Mouse (Mus musculus): Measurements from ENCODE around the gene Ppp4r2. TPM values are rescaled to one million over a fixed set of nuclear protein-coding genes. Genes with fewer than 3 reads are reported as not detected.
"Not testable (repeated sequence)": the region's sequence is repeated elsewhere in the genome, so short reads cannot be mapped to it uniquely, and the experiment has no call there.

Ppp4r2 gene
- polyA plus RNA-seq, 1 experiment, result 82.8 TPM

GRCm38 (mm10) chr6:100850671-100851081 lies 17.3 kb downstream of the Ppp4r2 start:
- Histone ChIP-seq H3K4me1 (ENCODE audit: control insufficient read depth, insufficient read depth, insufficient read length, low read length) (peaks cover 4% of the 10 kb centered on the region; the same call in 1 of the 2 replicates), H3K27ac (replicated peaks; ENCODE audit: low read depth, low read length) (no peak overlapping the region), H3K4me3 (ENCODE audit: insufficient read depth, low read depth, low read length) (no peak overlapping the region)

DNA sequence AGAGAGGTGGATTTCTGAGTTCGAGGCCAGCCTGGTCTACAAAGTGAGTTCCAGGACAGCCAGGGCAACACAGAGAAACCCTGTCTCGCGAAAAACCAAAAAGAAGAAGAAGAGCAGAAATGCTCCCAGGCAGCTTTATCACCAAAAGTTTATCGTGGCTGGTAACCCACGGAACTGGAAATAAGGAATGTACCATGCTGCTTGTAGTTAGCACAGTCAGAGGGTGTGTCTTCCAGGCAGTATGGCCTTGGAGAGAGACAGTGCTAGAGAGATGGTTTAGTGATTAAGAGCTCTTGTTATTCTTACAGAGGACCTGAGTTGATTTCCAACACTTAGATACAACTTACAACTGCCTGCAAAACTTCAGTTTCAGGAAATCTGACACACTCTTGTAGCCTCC lies 17.7 kb downstream of the Ppp4r2 start:
- Histone ChIP-seq H3K4me1 (ENCODE audit: control insufficient read depth, insufficient read depth, insufficient read length, low read length) (peaks cover 4% of the 10 kb centered on the region; the same call in 1 of the 2 replicates), H3K27ac (replicated peaks; ENCODE audit: low read depth, low read length) (no peak overlapping the region), H3K4me3 (ENCODE audit: insufficient read depth, low read depth, low read length) (no peak overlapping the region)

DNA sequence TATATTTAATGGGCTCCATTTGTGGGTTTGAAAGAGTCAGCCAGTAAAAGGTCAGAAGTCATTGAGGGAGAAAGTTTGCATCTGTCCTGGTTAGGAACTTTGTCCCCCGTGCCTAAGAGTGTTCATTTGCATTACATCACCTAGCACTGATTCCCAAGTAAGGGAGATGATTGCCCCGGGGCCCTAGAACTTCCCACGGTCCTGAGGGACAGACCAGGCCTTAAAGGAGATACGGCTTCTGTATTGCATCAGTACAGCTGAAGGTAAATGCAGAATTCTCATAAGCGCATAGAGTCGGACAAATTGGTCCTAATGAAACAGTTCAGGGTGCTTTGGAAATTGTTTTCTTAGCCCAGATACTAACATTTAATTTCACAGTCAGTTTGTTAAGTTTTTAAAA lies 31.9 kb downstream of the Ppp4r2 start:
- Histone ChIP-seq H3K4me3 (ENCODE audit: insufficient read depth, low read depth, low read length) (no peak overlapping the region), H3K27ac (replicated peaks; ENCODE audit: low read depth, low read length) (no peak overlapping the region), H3K4me1 (ENCODE audit: control insufficient read depth, insufficient read depth, insufficient read length, low read length) (no peaks in the 10 kb centered on the region)

GRCm38 (mm10) chr6:100865788-100866187 lies 32.4 kb downstream of the Ppp4r2 start:
- not testable (repeated sequence) for H3K4me3 ChIP-seq (ENCODE audit: insufficient read depth, low read depth, low read length); H3K4me1 ChIP-seq (ENCODE audit: control insufficient read depth, insufficient read depth, insufficient read length, low read length); H3K27ac ChIP-seq (replicated peaks; ENCODE audit: low read depth, low read length)

DNA sequence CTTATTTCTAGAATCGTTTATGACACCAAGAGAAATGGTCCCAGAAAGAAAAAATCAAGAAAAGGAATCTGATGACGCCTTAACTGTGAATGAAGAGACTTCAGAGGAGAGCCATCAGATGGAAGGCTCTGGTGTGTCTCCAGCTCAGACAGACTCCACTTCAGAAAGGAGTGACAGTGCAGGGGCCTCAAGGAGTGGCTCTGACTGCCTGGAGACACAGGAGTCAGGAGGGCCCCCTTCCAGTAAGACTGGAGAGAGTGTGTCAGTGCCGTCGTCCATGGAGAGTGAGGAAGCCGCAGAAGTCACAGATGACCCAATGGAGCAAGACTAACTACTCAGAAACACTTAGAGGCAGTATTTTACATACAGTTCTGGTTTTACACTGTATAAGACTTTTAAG lies 32.8 kb downstream of the Ppp4r2 start:
- not testable (repeated sequence) for H3K27ac ChIP-seq (replicated peaks; ENCODE audit: low read depth, low read length); H3K4me1 ChIP-seq (ENCODE audit: control insufficient read depth, insufficient read depth, insufficient read length, low read length); H3K4me3 ChIP-seq (ENCODE audit: insufficient read depth, low read depth, low read length)

DNA sequence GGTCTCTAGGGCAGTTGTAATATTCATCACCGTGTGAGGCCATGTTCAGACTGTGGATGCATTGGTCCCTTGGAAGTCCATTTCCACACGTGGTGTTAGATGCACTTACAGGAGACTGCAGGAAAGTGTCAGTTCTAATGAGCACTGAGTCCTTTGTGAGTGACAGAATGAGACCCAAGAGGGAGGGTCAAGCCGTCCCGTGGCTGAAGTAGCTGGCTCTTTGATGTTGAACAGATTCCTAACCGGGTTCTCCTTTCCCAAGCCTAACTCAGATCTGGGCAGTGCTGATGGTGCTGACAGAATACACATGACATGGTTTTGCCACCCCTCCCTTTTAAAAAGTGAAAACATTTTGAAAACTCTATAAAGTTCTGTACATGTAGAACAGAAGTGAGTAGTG lies 35.4 kb downstream of the Ppp4r2 start:
- H3K27ac ChIP-seq (replicated peaks; ENCODE audit: low read depth, low read length), result no peak overlapping the region
- H3K4me3 ChIP-seq (ENCODE audit: insufficient read depth, low read depth, low read length), result no peak overlapping the region
- H3K4me1 ChIP-seq (ENCODE audit: control insufficient read depth, insufficient read depth, insufficient read length, low read length), result no peaks in the 10 kb centered on the region

DNA sequence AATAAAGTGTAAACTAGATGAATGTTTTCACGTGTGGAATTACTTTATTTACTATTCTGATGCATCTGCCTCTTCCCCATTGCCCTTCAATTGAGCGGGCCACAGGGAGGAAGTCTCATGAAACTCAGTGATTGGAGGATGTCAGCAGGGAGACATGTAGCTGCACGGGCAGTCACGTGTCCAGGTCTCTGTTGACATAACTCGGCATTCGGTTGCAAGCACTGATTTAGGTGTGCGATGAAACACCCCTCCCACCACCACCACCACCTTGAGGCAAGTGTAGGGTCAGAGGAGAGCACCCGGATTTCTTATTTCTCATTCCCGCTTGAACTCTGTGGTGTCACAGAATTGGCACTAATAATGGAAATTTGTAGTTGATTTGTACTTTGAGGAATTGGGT lies 36.5 kb downstream of the Ppp4r2 start:
- Histone ChIP-seq H3K27ac (replicated peaks; ENCODE audit: low read depth, low read length) (no peak overlapping the region), H3K4me1 (ENCODE audit: control insufficient read depth, insufficient read depth, insufficient read length, low read length) (no peaks in the 10 kb centered on the region), H3K4me3 (ENCODE audit: insufficient read depth, low read depth, low read length) (no peak overlapping the region)

- no peaks in the 10 kb centered on the region for H3K4me1 ChIP-seq (ENCODE audit: control insufficient read depth, insufficient read depth, insufficient read length, low read length)
- no peak overlapping the region for H3K4me3 ChIP-seq (ENCODE audit: insufficient read depth, low read depth, low read length)
- H3K27ac ChIP-seq (replicated peaks; ENCODE audit: low read depth, low read length), result no peak overlapping the region
Measured at GRCm38 (mm10) chr6:100873191-100873590, 39.8 kb downstream of the Ppp4r2 start.

- H3K27ac ChIP-seq (replicated peaks; ENCODE audit: low read depth, low read length), result no peak overlapping the region
- no peak overlapping the region for H3K4me3 ChIP-seq (ENCODE audit: insufficient read depth, low read depth, low read length)
- no peaks in the 10 kb centered on the region for H3K4me1 ChIP-seq (ENCODE audit: control insufficient read depth, insufficient read depth, insufficient read length, low read length)
Measured at GRCm38 (mm10) chr6:100875862-100876623, 42.6 kb downstream of the Ppp4r2 start.

- Histone ChIP-seq H3K4me3 (ENCODE audit: insufficient read depth, low read depth, low read length) (no peak overlapping the region), H3K4me1 (ENCODE audit: control insufficient read depth, insufficient read depth, insufficient read length, low read length) (no peaks in the 10 kb centered on the region), H3K27ac (replicated peaks; ENCODE audit: low read depth, low read length) (no peak overlapping the region)
Measured at GRCm38 (mm10) chr6:100876624-100877017, 43.2 kb downstream of the Ppp4r2 start.

GRCm38 (mm10) chr6:100878546-100878945 lies 45.1 kb downstream of the Ppp4r2 start:
- H3K4me1 ChIP-seq (ENCODE audit: control insufficient read depth, insufficient read depth, insufficient read length, low read length), result no peaks in the 10 kb centered on the region

DNA sequence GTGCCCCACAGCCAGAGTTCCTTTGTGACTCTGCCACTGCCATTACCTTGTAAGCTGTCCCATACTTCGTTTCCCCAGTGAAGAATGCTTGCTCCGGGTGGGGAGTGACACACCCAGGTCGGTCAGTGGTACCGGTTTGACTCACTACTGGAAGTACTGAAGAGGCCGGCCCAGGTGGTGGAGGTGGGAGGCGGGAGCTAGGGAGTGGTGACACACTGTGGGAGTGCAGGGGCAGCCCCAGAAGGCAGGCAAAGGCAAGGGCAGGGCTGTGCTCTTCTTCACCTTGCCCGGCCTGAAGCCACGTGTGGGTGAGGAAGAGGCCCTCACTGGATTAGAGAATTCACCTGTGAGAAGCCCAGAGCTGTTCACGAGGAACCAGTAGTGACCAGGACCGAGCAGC lies 46.2 kb downstream of the Ppp4r2 start:
- Histone ChIP-seq H3K4me3 (ENCODE audit: insufficient read depth, low read depth, low read length) (no peak overlapping the region), H3K4me1 (ENCODE audit: control insufficient read depth, insufficient read depth, insufficient read length, low read length) (no peaks in the 10 kb centered on the region), H3K27ac (replicated peaks; ENCODE audit: low read depth, low read length) (no peak overlapping the region)

More at GRCm38 (mm10) chr6:100878546-100878945, 45.1 kb downstream of the Ppp4r2 start:
- Histone ChIP-seq H3K27ac (replicated peaks; ENCODE audit: low read depth, low read length) (no peak overlapping the region), H3K4me3 (ENCODE audit: insufficient read depth, low read depth, low read length) (no peak overlapping the region)

DNA sequence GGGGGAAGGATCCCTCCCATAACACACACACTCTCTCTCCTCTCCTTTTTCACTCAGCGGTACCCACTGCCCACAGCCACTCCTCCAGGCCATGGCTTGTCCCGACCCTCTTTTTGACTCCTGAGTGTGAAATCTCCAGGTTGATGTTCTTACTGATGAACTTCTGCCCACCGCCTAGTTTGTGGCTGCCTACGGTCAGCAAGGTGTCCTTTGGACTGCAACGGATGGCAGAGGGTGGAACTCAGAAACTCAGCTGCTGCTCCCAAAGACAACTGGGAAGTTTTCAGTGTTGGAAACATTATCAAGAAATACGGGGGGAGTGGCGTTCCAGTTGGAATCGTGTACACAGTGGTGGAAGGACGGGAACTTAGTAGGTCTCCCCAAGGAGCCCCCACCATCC lies 48.2 kb downstream of the Ppp4r2 start:
- no peak overlapping the region for H3K27ac ChIP-seq (replicated peaks; ENCODE audit: low read depth, low read length)
- H3K4me1 ChIP-seq (ENCODE audit: control insufficient read depth, insufficient read depth, insufficient read length, low read length), result no peaks in the 10 kb centered on the region
- no peak overlapping the region for H3K4me3 ChIP-seq (ENCODE audit: insufficient read depth, low read depth, low read length)

DNA sequence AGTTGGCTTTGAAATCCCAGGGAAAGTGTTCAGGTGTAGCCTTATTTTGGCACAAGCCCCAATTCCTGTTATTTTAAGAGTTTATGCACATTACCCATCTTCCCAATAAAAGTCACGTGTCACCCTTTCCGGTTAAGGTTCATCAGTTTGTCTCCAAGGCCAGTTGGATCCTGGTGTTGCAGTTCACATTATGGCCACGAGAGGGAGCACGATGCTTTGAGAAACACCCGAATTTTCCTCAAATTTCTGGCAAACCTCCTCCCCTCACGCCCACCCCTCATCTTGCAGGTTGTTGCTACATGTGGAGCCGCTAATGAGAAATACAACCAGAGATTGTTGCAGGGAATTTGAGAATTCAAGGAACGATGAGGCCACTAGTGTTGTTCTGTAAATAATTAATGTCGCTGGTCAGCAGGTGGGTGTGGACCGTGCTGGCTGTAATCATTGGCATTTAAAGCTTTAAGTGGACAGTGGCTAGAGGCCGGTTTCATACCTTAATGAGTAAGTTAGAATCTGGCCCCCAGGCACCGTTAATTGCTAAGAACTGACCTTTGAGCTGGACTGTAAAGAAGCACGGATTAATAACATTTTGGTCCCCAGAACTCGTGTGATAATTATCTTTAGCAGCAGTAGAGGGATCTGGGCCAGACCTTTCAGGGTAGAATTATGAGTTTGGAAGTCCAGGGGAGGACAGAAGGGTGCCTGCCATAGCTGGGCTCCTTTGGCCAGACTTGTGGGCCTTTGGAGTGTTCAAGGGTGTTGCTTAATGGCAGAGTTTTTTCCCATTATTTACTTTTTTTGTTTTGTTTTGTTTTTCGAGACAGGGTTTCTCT lies 49.2 kb downstream of the Ppp4r2 start:
- H3K4me3 ChIP-seq (ENCODE audit: insufficient read depth, low read depth, low read length), result no peak overlapping the region
- no peaks in the 10 kb centered on the region for H3K4me1 ChIP-seq (ENCODE audit: control insufficient read depth, insufficient read depth, insufficient read length, low read length)
- no peak overlapping the region for H3K27ac ChIP-seq (replicated peaks; ENCODE audit: low read depth, low read length)

DNA sequence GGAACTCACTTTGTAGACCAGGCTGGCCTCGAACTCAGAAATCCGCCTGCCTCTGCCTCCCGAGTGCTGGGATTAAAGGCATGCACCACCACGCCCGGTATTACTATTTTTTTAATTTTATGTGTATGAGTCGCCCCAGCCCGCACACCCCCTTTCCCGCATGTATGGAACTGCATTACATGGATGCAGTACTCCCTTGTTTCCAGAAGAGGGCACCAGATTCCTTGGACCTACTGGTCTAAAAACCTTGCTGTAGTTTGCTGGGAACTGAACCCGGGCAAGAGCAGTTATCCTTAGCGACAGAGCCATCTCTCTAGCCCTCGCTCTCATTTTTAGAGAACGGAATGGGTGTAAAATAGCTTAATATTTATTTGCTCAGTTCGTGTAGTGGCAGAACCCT lies 49.8 kb downstream of the Ppp4r2 start:
- no peaks in the 10 kb centered on the region for H3K4me1 ChIP-seq (ENCODE audit: control insufficient read depth, insufficient read depth, insufficient read length, low read length)
- H3K4me3 ChIP-seq (ENCODE audit: insufficient read depth, low read depth, low read length), result no peak overlapping the region
- H3K27ac ChIP-seq (replicated peaks; ENCODE audit: low read depth, low read length), result no peak overlapping the region
